Mouse (Mus musculus) ZHBTc4 (cell line): ENCODE results near the gene Kmt5a.
"Not testable (repeated sequence)": the region's sequence is repeated elsewhere in the genome, so short reads cannot be mapped to it uniquely, and the experiment has no call there.

Experiments
- DNase-seq: peaks from one replicate; pipeline ENCODE4 v3.0.0-alpha.2; 2011; ENCODE audit warnings: low read depth, low spot score

The Kmt5a gene

GRCm38 (mm10) chr5:124482966-124483654 is 43.4 kb downstream of the Kmt5a start, which contains the start of gene Snrnp35:
TSS of gene Snrnp35 (plus strand) at chr5:124483134.
- peak; percentile 92 for DNase-seq

GRCm38 (mm10) chr5:124483655-124484396 is 44.1 kb downstream of the Kmt5a start:
- no peak for DNase-seq

- no peak for DNase-seq
Observed at GRCm38 (mm10) chr5:124485654-124486053, 45.9 kb downstream of the Kmt5a start.

- no peak for DNase-seq
Observed at GRCm38 (mm10) chr5:124488885-124489284, 49.2 kb downstream of the Kmt5a start.

- no peak for DNase-seq
Observed at GRCm38 (mm10) chr5:124491732-124492131, 52.0 kb downstream of the Kmt5a start.

- no peak for DNase-seq
Observed at GRCm38 (mm10) chr5:124492618-124493017, 52.9 kb downstream of the Kmt5a start.

- no peak for DNase-seq
Observed at GRCm38 (mm10) chr5:124493455-124493854, 53.7 kb downstream of the Kmt5a start.

- DNase-seq, result no peak
Observed at GRCm38 (mm10) chr5:124495547-124495946, 55.8 kb downstream of the Kmt5a start.

- DNase-seq, result peak; percentile 25
Observed at GRCm38 (mm10) chr5:124496614-124497514, 57.1 kb downstream of the Kmt5a start.

- DNase-seq, result no peak
Observed at GRCm38 (mm10) chr5:124498221-124498876, 58.6 kb downstream of the Kmt5a start.

- DNase-seq, result no peak
Observed at GRCm38 (mm10) chr5:124499001-124499400, 59.3 kb downstream of the Kmt5a start.

GRCm38 (mm10) chr5:124500037-124500436 is 60.3 kb downstream of the Kmt5a start:
- not testable (repeated sequence) for DNase-seq

- peak; percentile 74 for DNase-seq
Observed at GRCm38 (mm10) chr5:124500573-124500972, 60.8 kb downstream of the Kmt5a start.

- no peak for DNase-seq
Observed at GRCm38 (mm10) chr5:124501541-124501940, 61.8 kb downstream of the Kmt5a start.

GRCm38 (mm10) chr5:124503742-124504141 is 64.0 kb downstream of the Kmt5a start:
- peak; percentile 41 for DNase-seq

- no peak for DNase-seq
Observed at GRCm38 (mm10) chr5:124505235-124505634, 65.5 kb downstream of the Kmt5a start.

- no peak for DNase-seq
Observed at GRCm38 (mm10) chr5:124506731-124507359, 67.1 kb downstream of the Kmt5a start.

- no peak for DNase-seq
Observed at GRCm38 (mm10) chr5:124509200-124509599, 69.5 kb downstream of the Kmt5a start.

GRCm38 (mm10) chr5:124509742-124510237 is 70.1 kb downstream of the Kmt5a start:
- peak; percentile 65 for DNase-seq

GRCm38 (mm10) chr5:124510536-124511050 is 70.9 kb downstream of the Kmt5a start:
- peak; percentile 74 for DNase-seq
